Mouse (Mus musculus): ENCODE data around the gene Sptbn4. TPM values are rescaled to one million over a fixed set of nuclear protein-coding genes. Genes with fewer than 3 reads are reported as not detected.

Sptbn4 gene
- polyA plus RNA-seq, 1 experiment from 2014 or later: 0.28 TPM

DNA sequence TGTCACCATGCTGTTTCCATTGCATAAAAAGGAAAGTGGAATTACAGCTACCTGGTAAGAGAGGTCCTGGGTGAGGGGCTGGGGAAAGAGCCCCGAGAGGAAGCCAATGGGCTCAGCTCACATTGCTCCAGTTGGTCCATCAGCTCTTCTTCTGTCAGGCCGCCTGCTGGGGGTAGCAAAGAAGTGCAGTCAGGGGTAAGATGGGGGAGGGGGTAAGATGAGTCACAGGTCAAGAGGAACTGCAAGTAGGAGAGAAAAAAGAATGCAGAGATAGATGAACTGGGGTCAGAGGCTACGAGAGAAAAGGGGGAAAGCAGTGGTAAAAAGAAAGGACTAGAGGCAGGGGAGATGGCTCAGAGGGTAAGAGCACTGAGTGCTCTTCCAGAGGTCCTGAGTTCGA is 104.9 kb downstream of the Sptbn4 start:
- no peaks in the 10 kb centered on the region for H3K9me3 ChIP-seq (replicated peaks; ENCODE audit: control insufficient read depth, low read length)
- H3K36me3 ChIP-seq (replicated peaks; ENCODE audit: control insufficient read depth, insufficient read depth, low read depth, low read length): no peaks in the 10 kb centered on the region

GRCm38 (mm10) chr7:27339519-27339918 is 108.0 kb downstream of the Sptbn4 start:
- Histone ChIP-seq H3K4me2 (ENCODE audit: low read depth, low read length) (no peak overlapping the region), H3K9me3 (replicated peaks; ENCODE audit: control insufficient read depth, low read length) (no peaks in the 10 kb centered on the region), H3K4me1 (ENCODE audit: control insufficient read depth, insufficient read depth, low read length) (no peaks in the 10 kb centered on the region; the same call in 1 of the 2 replicates), H3K36me3 (replicated peaks; ENCODE audit: control insufficient read depth, insufficient read depth, low read depth, low read length) (no peaks in the 10 kb centered on the region), H3K27me3 (ENCODE audit: control insufficient read depth, insufficient read depth, low read length) (peaks cover 15% of the 10 kb centered on the region), H3K4me3 (ENCODE audit: low read depth, low read length) (no peak overlapping the region), H3K27ac (replicated peaks; ENCODE audit: low read depth, low read length) (no peak overlapping the region), H3K9ac (replicated peaks; ENCODE audit: low read length) (no peak overlapping the region)
- no peak for DNase-seq (ENCODE audit: low spot score)
- no peak for ATAC-seq (replicated peaks; ENCODE audit: insufficient number of reproducible peaks, low FRiP score, low TSS enrichment, low read depth)
- 28% methylated on average over 7 of the region's 7 CpGs for WGBS

More for the DNA sequence above, 104.9 kb downstream of the Sptbn4 start:
- Histone ChIP-seq H3K4me2 (ENCODE audit: low read depth, low read length) (no peak overlapping the region), H3K27ac (replicated peaks; ENCODE audit: low read depth, low read length) (no peak overlapping the region), H3K27me3 (ENCODE audit: control insufficient read depth, insufficient read depth, low read length) (peaks cover 3% of the 10 kb centered on the region; the same call in 1 of the 2 replicates), H3K4me1 (ENCODE audit: control insufficient read depth, insufficient read depth, low read length) (no peaks in the 10 kb centered on the region), H3K9ac (replicated peaks; ENCODE audit: low read length) (no peak overlapping the region), H3K4me3 (ENCODE audit: low read depth, low read length) (no peak overlapping the region)
- DNase-seq (ENCODE audit: low spot score): no peak
- ATAC-seq (replicated peaks; ENCODE audit: insufficient number of reproducible peaks, low FRiP score, low TSS enrichment, low read depth): no peak
- WGBS: 45% methylated on average over 4 of the region's 4 CpGs

DNA sequence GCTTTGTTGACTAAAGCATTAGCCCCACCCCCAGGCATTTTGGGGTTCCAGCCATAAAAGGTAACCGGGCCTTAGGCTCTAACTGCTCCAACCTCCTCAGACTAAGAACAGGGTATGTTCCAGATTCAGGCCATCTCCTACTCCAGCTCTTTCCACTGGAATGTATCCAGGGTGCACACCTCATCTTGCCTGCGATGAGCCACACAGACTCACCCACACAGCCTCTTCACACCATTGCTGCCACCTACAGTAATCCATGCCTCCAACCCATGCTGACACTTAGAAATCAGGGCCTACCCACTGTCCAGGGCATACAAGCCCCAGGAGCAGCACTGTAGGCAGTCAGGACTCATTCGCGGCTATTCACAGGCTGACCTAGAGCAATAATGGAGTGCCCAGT is 108.4 kb downstream of the Sptbn4 start:
- Histone ChIP-seq H3K36me3 (replicated peaks; ENCODE audit: control insufficient read depth, insufficient read depth, low read depth, low read length) (no peaks in the 10 kb centered on the region), H3K4me2 (ENCODE audit: low read depth, low read length) (no peak overlapping the region), H3K4me3 (ENCODE audit: low read depth, low read length) (no peak overlapping the region), H3K27me3 (ENCODE audit: control insufficient read depth, insufficient read depth, low read length) (peaks cover 19% of the 10 kb centered on the region), H3K9ac (replicated peaks; ENCODE audit: low read length) (no peak overlapping the region), H3K4me1 (ENCODE audit: control insufficient read depth, insufficient read depth, low read length) (no peaks in the 10 kb centered on the region; the same call in 1 of the 2 replicates), H3K27ac (replicated peaks; ENCODE audit: low read depth, low read length) (no peak overlapping the region), H3K9me3 (replicated peaks; ENCODE audit: control insufficient read depth, low read length) (no peaks in the 10 kb centered on the region)
- 62% methylated on average over 4 of the region's 4 CpGs for WGBS
- ATAC-seq (replicated peaks; ENCODE audit: insufficient number of reproducible peaks, low FRiP score, low TSS enrichment, low read depth): no peak
- no peak for DNase-seq (ENCODE audit: low spot score)

DNA sequence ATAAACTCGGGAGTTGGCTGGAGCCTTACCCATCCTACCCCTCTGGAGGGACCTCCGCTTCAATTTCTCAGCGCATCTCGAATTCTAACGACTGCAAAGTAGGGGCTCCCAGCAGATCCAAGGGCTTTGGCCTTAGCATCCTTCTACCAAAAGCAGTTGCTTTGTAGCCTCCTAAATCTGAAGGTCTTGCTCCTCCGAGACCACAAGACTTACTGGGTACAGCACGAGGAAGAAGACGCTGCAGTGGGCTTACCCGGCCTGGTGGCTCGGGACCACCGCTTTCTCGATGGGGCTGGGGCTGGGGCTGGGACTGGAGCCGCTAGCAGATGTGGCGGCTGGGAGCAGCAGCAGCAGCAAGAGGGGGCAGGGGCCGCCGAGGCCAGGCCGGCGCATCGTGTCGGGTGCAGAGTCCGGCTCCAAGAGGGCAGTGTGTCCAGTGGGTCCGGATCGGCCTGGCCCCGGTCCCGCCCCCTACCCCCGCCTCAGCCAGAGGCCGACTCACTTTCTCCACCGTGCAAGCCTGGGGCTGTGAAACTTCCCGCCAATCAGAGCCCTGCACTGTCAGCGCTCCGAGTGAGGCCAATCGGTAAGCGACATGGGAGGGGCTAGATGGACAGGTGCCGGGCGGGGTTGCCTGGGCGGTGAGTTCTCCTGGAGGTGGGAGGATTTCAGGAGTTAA is 110.2 kb downstream of the Sptbn4 start, which contains the start of gene Ltbp4:
TSS of gene Ltbp4 (minus strand) at position 518 of the 679 bp plus-strand sequence.
- Histone ChIP-seq H3K9ac (replicated peaks; ENCODE audit: low read length) (peak within 1 kb of the TSS; percentile 48), H3K4me2 (ENCODE audit: low read depth, low read length) (peak within 1 kb of the TSS; percentile 90), H3K9me3 (replicated peaks; ENCODE audit: control insufficient read depth, low read length) (no peaks in the 10 kb centered on the region), H3K4me1 (ENCODE audit: control insufficient read depth, insufficient read depth, low read length) (no peaks in the 10 kb centered on the region; the same call in 1 of the 2 replicates), H3K27ac (replicated peaks; ENCODE audit: low read depth, low read length) (no peak within 1 kb of the TSS), H3K4me3 (ENCODE audit: low read depth, low read length) (peak within 1 kb of the TSS; percentile 43), H3K27me3 (ENCODE audit: control insufficient read depth, insufficient read depth, low read length) (peaks cover 36% of the 10 kb centered on the region), H3K36me3 (replicated peaks; ENCODE audit: control insufficient read depth, insufficient read depth, low read depth, low read length) (no peaks in the 10 kb centered on the region)
- WGBS: under 1% methylated on average over 36 of the region's 36 CpGs
- ATAC-seq (replicated peaks; ENCODE audit: insufficient number of reproducible peaks, low FRiP score, low TSS enrichment, low read depth) (peak; percentile 44; the same call in 1 of the 2 replicates), DNase-seq (ENCODE audit: low spot score) (peak; percentile 84)

DNA sequence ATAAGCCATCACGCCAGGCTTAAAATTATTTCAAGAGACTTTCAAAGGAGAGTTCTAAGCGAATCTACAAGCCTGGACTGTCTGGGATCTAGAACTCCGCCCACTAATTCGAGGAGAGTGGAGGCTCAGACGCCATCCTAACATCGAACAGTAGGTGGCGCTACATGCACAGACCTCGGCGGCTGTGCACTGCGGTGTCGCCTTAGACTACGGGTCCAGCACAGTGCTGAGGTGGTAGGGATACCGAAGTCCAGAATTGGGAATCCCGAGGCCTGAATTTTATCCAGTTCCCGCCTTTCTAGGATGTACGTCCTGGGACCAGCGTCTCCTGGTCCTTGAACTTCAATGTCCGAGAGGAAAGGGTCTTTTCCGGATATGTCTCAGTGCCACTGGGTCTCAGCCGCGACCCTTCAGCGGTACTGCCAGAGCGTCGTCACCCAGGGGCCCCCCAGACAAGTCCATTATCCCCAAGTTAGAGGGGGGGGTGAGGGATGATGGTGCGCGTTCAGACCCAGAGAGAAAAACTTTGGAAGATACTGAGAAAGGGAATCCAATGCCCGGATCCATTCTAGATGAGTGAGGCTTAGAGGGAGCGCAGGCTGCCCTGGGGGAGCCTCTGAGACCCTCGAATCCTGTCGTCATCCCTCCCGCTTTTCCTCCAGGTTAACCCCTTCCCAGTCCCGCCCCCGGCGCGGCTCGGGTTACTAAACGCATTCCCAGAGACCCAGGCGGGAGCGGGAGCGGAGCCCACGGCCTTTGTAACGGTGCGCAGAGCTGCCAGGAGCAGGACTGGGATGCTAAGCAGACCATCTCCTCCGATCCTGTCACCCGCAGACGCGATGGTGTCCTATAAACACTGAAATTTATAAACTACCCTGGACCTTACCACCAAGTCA is 111.3 kb downstream of the Sptbn4 start:
- Histone ChIP-seq H3K36me3 (replicated peaks; ENCODE audit: control insufficient read depth, insufficient read depth, low read depth, low read length) (no peaks in the 10 kb centered on the region), H3K27ac (replicated peaks; ENCODE audit: low read depth, low read length) (0 out of 2 replicates have a peak overlapping the region, but pooled peaks have one; percentile 25), H3K9me3 (replicated peaks; ENCODE audit: control insufficient read depth, low read length) (no peaks in the 10 kb centered on the region), H3K27me3 (ENCODE audit: control insufficient read depth, insufficient read depth, low read length) (peaks cover 45% of the 10 kb centered on the region), H3K4me1 (ENCODE audit: control insufficient read depth, insufficient read depth, low read length) (peaks cover under 1% of the 10 kb centered on the region), H3K4me2 (ENCODE audit: low read depth, low read length) (peak overlapping the region; percentile 90), H3K4me3 (ENCODE audit: low read depth, low read length) (peak overlapping the region; percentile 43), H3K9ac (replicated peaks; ENCODE audit: low read length) (peak overlapping the region; percentile 48)
- under 1% methylated on average over 47 of the region's 47 CpGs for WGBS
- DNase-seq (ENCODE audit: low spot score): peak; percentile 96
- peak; percentile 84 for ATAC-seq (replicated peaks; ENCODE audit: insufficient number of reproducible peaks, low FRiP score, low TSS enrichment, low read depth)

GRCm38 (mm10) chr7:27335011-27335720 is 112.3 kb downstream of the Sptbn4 start:
- Histone ChIP-seq H3K27me3 (ENCODE audit: control insufficient read depth, insufficient read depth, low read length) (peaks cover 55% of the 10 kb centered on the region), H3K4me3 (ENCODE audit: low read depth, low read length) (no peak overlapping the region), H3K9ac (replicated peaks; ENCODE audit: low read length) (no peak overlapping the region), H3K36me3 (replicated peaks; ENCODE audit: control insufficient read depth, insufficient read depth, low read depth, low read length) (no peaks in the 10 kb centered on the region), H3K4me2 (ENCODE audit: low read depth, low read length) (no peak overlapping the region), H3K9me3 (replicated peaks; ENCODE audit: control insufficient read depth, low read length) (no peaks in the 10 kb centered on the region), H3K27ac (replicated peaks; ENCODE audit: low read depth, low read length) (no peak overlapping the region), H3K4me1 (ENCODE audit: control insufficient read depth, insufficient read depth, low read length) (peaks cover 3% of the 10 kb centered on the region)
- ATAC-seq (replicated peaks; ENCODE audit: insufficient number of reproducible peaks, low FRiP score, low TSS enrichment, low read depth): no peak
- no peak for DNase-seq (ENCODE audit: low spot score)
- 63% methylated on average over 15 of the region's 15 CpGs for WGBS

- under 1% methylated on average over 32 of the region's 32 CpGs for WGBS
These were observed 113.0 kb downstream of the Sptbn4 start for GRCm38 (mm10) chr7:27334405-27334911.

More at GRCm38 (mm10) chr7:27334405-27334911, 113.0 kb downstream of the Sptbn4 start:
- Histone ChIP-seq H3K27me3 (ENCODE audit: control insufficient read depth, insufficient read depth, low read length) (peaks cover 62% of the 10 kb centered on the region), H3K36me3 (replicated peaks; ENCODE audit: control insufficient read depth, insufficient read depth, low read depth, low read length) (no peaks in the 10 kb centered on the region), H3K9me3 (replicated peaks; ENCODE audit: control insufficient read depth, low read length) (no peaks in the 10 kb centered on the region), H3K4me2 (ENCODE audit: low read depth, low read length) (peak overlapping the region; percentile 8; the same call in 1 of the 2 replicates), H3K9ac (replicated peaks; ENCODE audit: low read length) (no peak overlapping the region), H3K27ac (replicated peaks; ENCODE audit: low read depth, low read length) (no peak overlapping the region), H3K4me1 (ENCODE audit: control insufficient read depth, insufficient read depth, low read length) (peaks cover 3% of the 10 kb centered on the region), H3K4me3 (ENCODE audit: low read depth, low read length) (no peak overlapping the region)
- ATAC-seq (replicated peaks; ENCODE audit: insufficient number of reproducible peaks, low FRiP score, low TSS enrichment, low read depth): no peak
- DNase-seq (ENCODE audit: low spot score): no peak
